Mouse (Mus musculus): Measurements from ENCODE around the gene Nr2c2. TPM values are rescaled to one million over a fixed set of nuclear protein-coding genes. Genes with fewer than 3 reads are reported as not detected.

Nr2c2 gene
- polyA plus RNA-seq, 1 experiment = 12.5 TPM

DNA sequence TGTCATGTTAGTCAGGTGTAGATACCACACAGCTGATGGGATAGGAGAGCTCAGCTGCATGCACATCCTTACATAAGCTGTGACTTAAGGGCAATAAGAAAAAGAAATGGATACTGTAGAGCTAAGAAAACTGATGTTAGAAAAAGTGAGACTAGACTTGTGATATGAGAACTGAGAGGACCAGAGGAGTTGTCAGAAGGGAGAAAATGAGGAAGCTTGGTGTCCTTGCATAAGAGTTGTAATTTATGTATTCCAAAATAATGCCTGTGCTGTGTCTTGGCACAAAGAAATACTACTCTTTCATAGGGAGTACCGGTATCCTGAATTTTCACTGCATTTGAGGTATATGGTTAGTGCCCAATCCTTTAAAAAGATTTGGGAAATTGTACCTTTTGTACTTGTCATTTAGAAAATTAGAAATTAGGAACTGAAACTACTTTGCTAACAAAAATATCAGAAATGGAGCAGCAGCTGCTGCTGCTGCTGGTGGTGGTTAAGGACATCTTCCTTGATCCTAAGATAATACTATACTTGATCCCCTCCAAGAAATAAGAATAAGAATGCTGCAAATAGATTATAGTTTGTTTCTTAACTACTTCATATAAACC, 35.8 kb downstream of the Nr2c2 start:
- TF ChIP-seq CTCF (IDR thresholded peaks at IDR 0.05; ENCODE audit: extremely low read depth, insufficient read length, insufficient replicate concordance, low read depth, low read length) (no peak), POLR2A (IDR thresholded peaks at IDR 0.05; ENCODE audit: low read depth, low read length) (no peak)

GRCm38 (mm10) chr6:92131456-92131855, 40.3 kb downstream of the Nr2c2 start:
- Histone ChIP-seq H3K27me3 (ENCODE audit: control insufficient read depth, insufficient read depth, low read length) (no peaks in the 10 kb centered on the region), H3K36me3 (ENCODE audit: control insufficient read depth, insufficient read depth, low read length) (0 out of 2 replicates have a peak, but pooled peaks cover 3% of the 10 kb centered on the region), H3K4me1 (ENCODE audit: control insufficient read depth, insufficient read depth, insufficient read length, low read length) (no peaks in the 10 kb centered on the region), H3K27ac (ENCODE audit: insufficient read depth, low read depth, low read length) (no peak overlapping the region), H3K4me3 (ENCODE audit: low read depth, low read length) (no peak overlapping the region)
- WGBS = 96% methylated on average over 1 of the region's 1 CpGs
- no peak for TF ChIP-seq POLR2A (IDR thresholded peaks at IDR 0.05; ENCODE audit: low read depth, low read length)
- no peak for TF ChIP-seq CTCF (IDR thresholded peaks at IDR 0.05; ENCODE audit: extremely low read depth, insufficient read length, insufficient replicate concordance, low read depth, low read length)

More for the DNA sequence above, 35.8 kb downstream of the Nr2c2 start:
- no peaks in the 10 kb centered on the region for H3K4me1 ChIP-seq (ENCODE audit: control insufficient read depth, insufficient read depth, insufficient read length, low read length)
- H3K27me3 ChIP-seq (ENCODE audit: control insufficient read depth, insufficient read depth, low read length) = no peaks in the 10 kb centered on the region
- 79% methylated on average over 1 of the region's 1 CpGs for WGBS
- peaks cover 2% of the 10 kb centered on the region; the same call in 1 of the 2 replicates for H3K36me3 ChIP-seq (ENCODE audit: control insufficient read depth, insufficient read depth, low read length)
- H3K4me3 ChIP-seq (ENCODE audit: low read depth, low read length) = no peak overlapping the region
- no peak overlapping the region for H3K27ac ChIP-seq (ENCODE audit: insufficient read depth, low read depth, low read length)

DNA sequence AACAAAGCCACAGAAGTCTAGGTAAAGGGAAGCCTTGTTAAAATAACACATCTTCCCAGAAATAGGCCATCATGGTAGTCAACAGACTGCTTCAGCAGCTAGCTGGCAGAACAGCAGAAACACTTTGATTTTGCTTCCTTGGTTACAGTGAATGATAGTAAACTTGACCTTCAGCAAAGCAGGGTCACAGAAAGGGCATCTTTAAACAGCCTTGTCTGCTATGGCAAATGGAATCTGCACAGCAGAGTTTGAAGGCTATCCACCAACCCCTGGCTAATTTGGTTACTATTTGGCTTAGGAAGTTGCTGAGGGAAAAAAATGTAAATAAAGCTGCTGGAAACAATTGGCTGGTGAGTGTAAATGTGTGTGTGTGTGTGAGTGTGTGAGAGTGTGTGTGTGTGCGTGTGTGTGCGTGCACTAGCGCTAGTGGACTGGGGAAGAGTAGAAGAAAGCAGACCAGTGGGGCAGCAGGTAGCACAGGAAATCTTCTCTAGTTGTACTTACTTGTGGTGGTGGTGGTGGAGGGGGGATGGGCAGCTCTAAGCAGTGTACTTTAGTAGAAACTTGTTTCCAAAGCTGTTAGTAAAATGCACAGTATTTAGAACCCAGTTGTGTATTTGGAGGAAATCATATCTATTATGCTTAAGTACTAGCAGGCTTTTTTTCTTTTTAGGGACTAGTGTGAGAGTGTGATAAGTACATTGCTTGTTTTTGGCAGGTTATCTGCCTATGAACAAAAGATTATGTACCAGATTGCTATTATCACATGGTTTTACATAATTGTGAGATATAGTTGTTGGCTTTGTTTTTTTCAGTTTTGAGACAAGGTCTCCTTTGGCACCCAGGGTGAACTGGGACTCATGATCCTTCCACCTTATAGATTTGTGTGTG, 41.1 kb downstream of the Nr2c2 start:
- Histone ChIP-seq H3K36me3 (ENCODE audit: control insufficient read depth, insufficient read depth, low read length) (0 out of 2 replicates have a peak, but pooled peaks cover 3% of the 10 kb centered on the region), H3K27ac (ENCODE audit: insufficient read depth, low read depth, low read length) (no peak overlapping the region), H3K4me1 (ENCODE audit: control insufficient read depth, insufficient read depth, insufficient read length, low read length) (no peaks in the 10 kb centered on the region), H3K27me3 (ENCODE audit: control insufficient read depth, insufficient read depth, low read length) (no peaks in the 10 kb centered on the region), H3K4me3 (ENCODE audit: low read depth, low read length) (no peak overlapping the region)
- TF ChIP-seq POLR2A (IDR thresholded peaks at IDR 0.05; ENCODE audit: low read depth, low read length) (no peak), CTCF (IDR thresholded peaks at IDR 0.05; ENCODE audit: extremely low read depth, insufficient read length, insufficient replicate concordance, low read depth, low read length) (no peak)
- WGBS = 69% methylated on average over 3 of the region's 3 CpGs

DNA sequence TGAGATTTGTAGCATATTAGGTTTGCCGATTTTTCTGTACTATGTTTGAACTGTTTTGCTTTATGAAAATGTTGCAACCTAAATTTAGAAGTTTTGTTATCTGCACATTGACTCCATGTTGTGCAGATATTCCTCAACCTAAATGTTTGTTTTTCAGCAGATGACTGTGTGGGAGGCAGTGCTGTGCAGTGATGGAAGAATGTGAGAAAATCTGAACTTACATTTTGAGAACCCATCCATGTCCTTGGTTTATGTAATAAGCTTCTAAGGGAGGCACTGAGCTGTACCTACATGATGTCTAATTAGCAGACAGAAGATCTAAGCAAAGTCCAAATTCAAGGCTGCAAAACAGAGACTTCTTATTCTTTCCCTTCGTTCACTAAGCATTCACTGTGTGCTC, 42.4 kb downstream of the Nr2c2 start:
- H3K27ac ChIP-seq (ENCODE audit: insufficient read depth, low read depth, low read length) = no peak overlapping the region
- H3K4me1 ChIP-seq (ENCODE audit: control insufficient read depth, insufficient read depth, insufficient read length, low read length) = no peaks in the 10 kb centered on the region
- H3K36me3 ChIP-seq (ENCODE audit: control insufficient read depth, insufficient read depth, low read length) = 0 out of 2 replicates have a peak, but pooled peaks cover 3% of the 10 kb centered on the region
- TF ChIP-seq CTCF (IDR thresholded peaks at IDR 0.05; ENCODE audit: extremely low read depth, insufficient read length, insufficient replicate concordance, low read depth, low read length) (no peak), POLR2A (IDR thresholded peaks at IDR 0.05; ENCODE audit: low read depth, low read length) (no peak)
- no peaks in the 10 kb centered on the region for H3K27me3 ChIP-seq (ENCODE audit: control insufficient read depth, insufficient read depth, low read length)
- WGBS = 87% methylated on average over 2 of the region's 2 CpGs
- no peak overlapping the region for H3K4me3 ChIP-seq (ENCODE audit: low read depth, low read length)

DNA sequence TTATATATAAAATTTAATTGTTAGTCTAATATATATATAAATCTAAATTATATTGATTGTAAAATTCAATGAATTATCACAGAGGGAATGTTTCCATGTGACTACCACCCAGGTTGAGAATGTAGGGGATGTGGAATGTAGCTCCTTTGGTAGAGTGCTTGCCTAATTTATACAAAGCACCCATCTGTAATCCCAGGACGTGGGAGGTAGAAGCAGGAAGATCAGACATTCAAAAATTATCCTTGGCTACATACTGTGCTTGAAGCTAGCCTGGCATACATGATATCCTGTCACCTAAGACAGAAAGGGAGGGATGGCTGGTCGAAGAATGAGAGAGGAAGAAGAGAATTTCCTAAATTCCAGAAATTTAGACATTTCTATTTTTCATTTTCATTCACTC, 45.2 kb downstream of the Nr2c2 start:
- no peak overlapping the region for H3K4me3 ChIP-seq (ENCODE audit: low read depth, low read length)
- H3K4me1 ChIP-seq (ENCODE audit: control insufficient read depth, insufficient read depth, insufficient read length, low read length) = no peaks in the 10 kb centered on the region
- no peaks in the 10 kb centered on the region for H3K27me3 ChIP-seq (ENCODE audit: control insufficient read depth, insufficient read depth, low read length)
- TF ChIP-seq POLR2A (IDR thresholded peaks at IDR 0.05; ENCODE audit: low read depth, low read length) = no peak
- TF ChIP-seq CTCF (IDR thresholded peaks at IDR 0.05; ENCODE audit: extremely low read depth, insufficient read length, insufficient replicate concordance, low read depth, low read length) = no peak
- H3K27ac ChIP-seq (ENCODE audit: insufficient read depth, low read depth, low read length) = no peak overlapping the region
- peaks cover 12% of the 10 kb centered on the region for H3K36me3 ChIP-seq (ENCODE audit: control insufficient read depth, insufficient read depth, low read length)
- WGBS = 81% methylated on average over 2 of the region's 2 CpGs

DNA sequence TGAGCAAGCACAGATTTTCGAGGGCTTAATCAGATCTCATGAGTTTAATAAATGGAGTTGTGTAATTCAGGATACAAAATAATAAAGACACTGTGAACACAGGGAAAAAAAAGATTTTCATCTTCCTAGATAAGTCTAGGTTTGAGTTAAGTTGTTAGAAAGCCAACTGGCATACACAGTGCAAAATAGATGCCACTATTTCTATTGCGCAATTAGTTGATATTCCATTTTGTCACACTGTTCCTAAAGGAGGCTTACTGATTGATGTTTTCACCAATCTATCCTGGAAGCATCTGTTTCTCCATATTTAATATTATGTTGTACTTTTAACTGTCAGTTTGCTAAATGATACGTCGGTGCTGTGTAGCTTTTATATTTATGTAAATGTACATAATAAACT, 54.7 kb downstream of the Nr2c2 start:
- no peaks in the 10 kb centered on the region for H3K4me1 ChIP-seq (ENCODE audit: control insufficient read depth, insufficient read depth, insufficient read length, low read length)
- H3K27me3 ChIP-seq (ENCODE audit: control insufficient read depth, insufficient read depth, low read length) = no peaks in the 10 kb centered on the region
- no peak overlapping the region for H3K4me3 ChIP-seq (ENCODE audit: low read depth, low read length)
- peak overlapping the region; percentile 35; the same call in 1 of the 2 replicates for H3K27ac ChIP-seq (ENCODE audit: insufficient read depth, low read depth, low read length)
- no peak for TF ChIP-seq CTCF (IDR thresholded peaks at IDR 0.05; ENCODE audit: extremely low read depth, insufficient read length, insufficient replicate concordance, low read depth, low read length)
- no peak for TF ChIP-seq POLR2A (IDR thresholded peaks at IDR 0.05; ENCODE audit: low read depth, low read length)
- WGBS = 97% methylated on average over 4 of the region's 4 CpGs
- peaks cover 29% of the 10 kb centered on the region for H3K36me3 ChIP-seq (ENCODE audit: control insufficient read depth, insufficient read depth, low read length)

GRCm38 (mm10) chr6:92153774-92154173, 62.6 kb downstream of the Nr2c2 start:
- no peak for TF ChIP-seq POLR2A (IDR thresholded peaks at IDR 0.05; ENCODE audit: low read depth, low read length)
- TF ChIP-seq CTCF (IDR thresholded peaks at IDR 0.05; ENCODE audit: extremely low read depth, insufficient read length, insufficient replicate concordance, low read depth, low read length) = no peak
- no peak overlapping the region for H3K4me3 ChIP-seq (ENCODE audit: low read depth, low read length)
- H3K27ac ChIP-seq (ENCODE audit: insufficient read depth, low read depth, low read length) = no peak overlapping the region
- H3K4me1 ChIP-seq (ENCODE audit: control insufficient read depth, insufficient read depth, insufficient read length, low read length) = no peaks in the 10 kb centered on the region
- peaks cover 76% of the 10 kb centered on the region for H3K36me3 ChIP-seq (ENCODE audit: control insufficient read depth, insufficient read depth, low read length)
- H3K27me3 ChIP-seq (ENCODE audit: control insufficient read depth, insufficient read depth, low read length) = no peaks in the 10 kb centered on the region
- WGBS = 67% methylated on average over 1 of the region's 1 CpGs
